10 mouse cellular contexts compared by ENCODE assay signal in genomic region chr14:31337947-31338346, GRCm38 (mm10). TPM values are rescaled to one million over a fixed set of nuclear protein-coding genes. Genes with fewer than 3 reads are reported as not detected.
DNase-seq lines count a peak whose midpoint lies in the region; ATAC-seq lines count a peak whose summit lies in the region.
"Had no signal": no experiment of that assay in that cellular context is flagged by ENCODE, and none has a peak within 500 bp of the region (broad histone marks: within the 10 kb centered on the region; RNA-seq: fewer than 3 reads in every experiment).

No protein-coding gene starts in this region.

- H3K27me3 ChIP-seq in megakaryocyte, embryonic 14.5 days (replicated peaks) = no peaks in the 10 kb centered on the region
- H3K27me3 ChIP-seq in liver, embryonic 11.5 days (replicated peaks; ENCODE audit: control insufficient read depth, insufficient read depth, low read length) = no peaks in the 10 kb centered on the region
- no peaks in the 10 kb centered on the region for H3K27me3 ChIP-seq in stomach, embryonic 15.5 days (replicated peaks)

- H3K4me2 ChIP-seq in liver, embryonic 11.5 days = peak overlapping the region; percentile 65
- H3K4me2 ChIP-seq in stomach, embryonic 15.5 days = peak overlapping the region; percentile 56

- peak overlapping the region; percentile 93 for H3K4me3 ChIP-seq in megakaryocyte, embryonic 14.5 days (replicated peaks)
- H3K4me3 ChIP-seq in liver, embryonic 11.5 days (ENCODE audit: low read depth, low read length) = peak overlapping the region; percentile 94
- peak overlapping the region; percentile 93 for H3K4me3 ChIP-seq in stomach, embryonic 15.5 days (replicated peaks)

- no peak for ATAC-seq in CD4-positive, CD25-positive, alpha-beta regulatory T cell, adult 4 months
- ATAC-seq in megakaryocyte, adult 5-6 weeks (ENCODE audit: poor library complexity, severe bottlenecking) = no peak
- ATAC-seq in liver, embryonic 11.5 days (replicated peaks; ENCODE audit: low FRiP score) = no peak
- ATAC-seq in stomach, embryonic 15.5 days (ENCODE audit: insufficient read depth, low FRiP score, low read depth) = no peak

- no peaks in the 10 kb centered on the region for H3K9me3 ChIP-seq in megakaryocyte, embryonic 14.5 days
- no peaks in the 10 kb centered on the region for H3K9me3 ChIP-seq in liver, embryonic 11.5 days (ENCODE audit: control insufficient read depth, low read length)
- no peaks in the 10 kb centered on the region for H3K9me3 ChIP-seq in stomach, embryonic 15.5 days

- no peak overlapping the region for H3K9ac ChIP-seq in liver, embryonic 11.5 days (ENCODE audit: low read depth, low read length)
- H3K9ac ChIP-seq in stomach, embryonic 15.5 days = no peak overlapping the region

- peaks cover 21% of the 10 kb centered on the region for H3K4me1 ChIP-seq in megakaryocyte, embryonic 14.5 days
- peaks cover 10% of the 10 kb centered on the region for H3K4me1 ChIP-seq in liver, embryonic 11.5 days (replicated peaks; ENCODE audit: control insufficient read depth, insufficient read depth, low read length)
- no peaks in the 10 kb centered on the region; the same call in 1 of the 2 replicates for H3K4me1 ChIP-seq in stomach, embryonic 15.5 days

- peak; percentile 11 for DNase-seq in CD4-positive, CD25-positive, alpha-beta regulatory T cell, adult 2 months (ENCODE audit: low read depth, low spot score)
- DNase-seq in liver, embryonic 11.5 days (ENCODE audit: low spot score) = no peak
- DNase-seq in frontal cortex, adult 2 months (ENCODE audit: extremely low spot score in 1 of 2, low spot score in 1 of 2) = no peak
- DNase-seq in cerebellum, postnatal 36 days = no peak
- DNase-seq: adrenal gland, postnatal 14 days; gastrocnemius, postnatal 14 days had no signal

- H3K36me3 ChIP-seq in megakaryocyte, embryonic 14.5 days (replicated peaks; ENCODE audit: low read length) = peaks cover 30% of the 10 kb centered on the region
- no peaks in the 10 kb centered on the region; the same call in 1 of the 2 replicates for H3K36me3 ChIP-seq in liver, embryonic 11.5 days (ENCODE audit: control insufficient read depth, insufficient read depth, low read length)
- peaks cover 1% of the 10 kb centered on the region; the same call in 1 of the 2 replicates for H3K36me3 ChIP-seq in stomach, embryonic 15.5 days

- no peak overlapping the region for H3K27ac ChIP-seq in liver, embryonic 11.5 days (ENCODE audit: low read depth, low read length)
- no peak overlapping the region for H3K27ac ChIP-seq in stomach, embryonic 15.5 days

RNA-seq across cellular contexts. Expression of gene Capn7, which starts 1.5 kb away (rescaled TPM):
- 10 to 100 TPM; 16.0 to 18.3 TPM for polyA plus RNA-seq in CD4-positive, CD25-positive, alpha-beta regulatory T cell, adult 4 months (2017; shearing (Covaris generic))
- 0.60 and 1.9 TPM in 2 replicates for polyA plus RNA-seq in megakaryocyte, embryonic 14.5 days (2012; ENCODE audit: insufficient read depth, low replicate concordance)
- 45.3 and 48.0 TPM in 2 replicates for total RNA-seq in megakaryocyte, adult 5-6 weeks (2015)
- total RNA-seq in megakaryocyte, adult 5-6 weeks (2017) = 51.3 and 56.5 TPM in 2 replicates
- polyA plus RNA-seq in liver, embryonic 11.5 days (2014; fragmentation: Nextera tagmentation; extraction: Ambion mirVana) = 34.4 and 39.0 TPM in 2 replicates
- polyA plus RNA-seq in stomach, embryonic 15.5 days (2015; fragmentation: Nextera tagmentation; extraction: Ambion mirVana) = 37.8 and 41.8 TPM in 2 replicates
- polyA plus RNA-seq in frontal cortex, adult 2 months (2012; rRNA removed) = 32.1 and 33.7 TPM in 2 replicates

RNA-seq across cellular contexts. Expression of gene Dnah1, which starts 14.3 kb away (rescaled TPM):
- under 1 TPM in 1 of 2 experiments, not detected in 1; 0.06 TPM for polyA plus RNA-seq in CD4-positive, CD25-positive, alpha-beta regulatory T cell, adult 4 months (2017; shearing (Covaris generic))
- 0.06 TPM in 1 of 2 replicates, not detected in the other for polyA plus RNA-seq in megakaryocyte, embryonic 14.5 days (2012; ENCODE audit: insufficient read depth, low replicate concordance)
- total RNA-seq in megakaryocyte, adult 5-6 weeks (2015) = 0.05 TPM in 1 of 2 replicates, not detected in the other
- total RNA-seq in megakaryocyte, adult 5-6 weeks (2017) = under 0.01 TPM in 1 of 2 replicates, not detected in the other
- 1.7 and 1.9 TPM in 2 replicates for polyA plus RNA-seq in liver, embryonic 11.5 days (2014; fragmentation: Nextera tagmentation; extraction: Ambion mirVana)
- 3.5 and 4.0 TPM in 2 replicates for polyA plus RNA-seq in stomach, embryonic 15.5 days (2015; fragmentation: Nextera tagmentation; extraction: Ambion mirVana)
- 4.9 and 6.1 TPM in 2 replicates for polyA plus RNA-seq in frontal cortex, adult 2 months (2012; rRNA removed)
